Comparison of ENCODE assay signal across 8 mouse cellular contexts in genomic region chr7:129307042-129307825, GRCm38 (mm10). TPM values are rescaled to one million over a fixed set of nuclear protein-coding genes. Genes with fewer than 3 reads are reported as not detected.
DNase-seq lines count a peak whose midpoint lies in the region; ATAC-seq and TF ChIP-seq lines count a peak whose summit lies in the region.

No protein-coding gene starts in this region.

- H3K27me3 ChIP-seq in heart, embryonic 11.5 days (ENCODE audit: control insufficient read depth, insufficient read depth, low read length): no peaks in the 10 kb centered on the region
- H3K27me3 ChIP-seq in embryonic facial prominence, embryonic 14.5 days (replicated peaks; ENCODE audit: control insufficient read depth, insufficient read depth, low read length): no peaks in the 10 kb centered on the region
- no peaks in the 10 kb centered on the region for H3K27me3 ChIP-seq in intestine, postnatal 0 days (replicated peaks; ENCODE audit: control insufficient read depth, insufficient read depth, low read length)

- no peak for ATAC-seq in heart, embryonic 11.5 days (replicated peaks; ENCODE audit: insufficient number of reproducible peaks, low FRiP score, low TSS enrichment)
- peak; percentile 22; the same call in 1 of the 2 replicates for ATAC-seq in embryonic facial prominence, embryonic 14.5 days (ENCODE audit: low read depth)
- ATAC-seq in intestine, postnatal 0 days: peak; percentile 38; the same call in 1 of the 2 replicates

- intact Hi-C loops in heart, postnatal 25 days (cut with DNase I): loop anchor here (5.0 kb wide), 1 partner anchor 445 kb away; no protein-coding TSS in a partner anchor

- DNase-seq in heart, postnatal 25 days (ENCODE audit: low spot score): no peak
- DNase-seq in R1 (ENCODE audit: low read depth, low spot score): peak; percentile 66
- peak; percentile 12 for DNase-seq in embryonic facial prominence, embryonic 14.5 days (ENCODE audit: low spot score)
- peak; percentile 70 for DNase-seq in retina, embryonic 14.5 days (ENCODE audit: low spot score)
- no peak for DNase-seq in layer of hippocampus, adult 9-10 months (ENCODE audit: low spot score)
- DNase-seq in ovary, postnatal 10 days (ENCODE audit: low spot score): no peak

- TF ChIP-seq CTCF in intestine, postnatal 0 days (IDR thresholded peaks at IDR 0.05; ENCODE audit: low read depth): peak; percentile 84

- H3K4me2 ChIP-seq in heart, embryonic 11.5 days: no peak overlapping the region; the same call in 1 of the 2 replicates
- no peak overlapping the region for H3K4me2 ChIP-seq in embryonic facial prominence, embryonic 14.5 days (ENCODE audit: low read depth, low read length)
- H3K4me2 ChIP-seq in intestine, postnatal 0 days (replicated peaks; ENCODE audit: low read depth): peak overlapping the region; percentile 30

- H3K4me3 ChIP-seq in heart, embryonic 11.5 days (ENCODE audit: low read depth, low read length): no peak overlapping the region
- no peak overlapping the region for H3K4me3 ChIP-seq in embryonic facial prominence, embryonic 14.5 days (ENCODE audit: low read depth, low read length)
- H3K4me3 ChIP-seq in intestine, postnatal 0 days (ENCODE audit: low read depth, low read length): no peak overlapping the region

- 0 out of 2 replicates have a peak, but pooled peaks cover 5% of the 10 kb centered on the region for H3K4me1 ChIP-seq in heart, embryonic 11.5 days (ENCODE audit: control insufficient read depth, insufficient read depth, low read length)
- H3K4me1 ChIP-seq in embryonic facial prominence, embryonic 14.5 days (ENCODE audit: control insufficient read depth, insufficient read depth, low read length): 0 out of 2 replicates have a peak, but pooled peaks cover 7% of the 10 kb centered on the region
- H3K4me1 ChIP-seq in intestine, postnatal 0 days (replicated peaks; ENCODE audit: control insufficient read depth, insufficient read depth, low read length): no peaks in the 10 kb centered on the region

- H3K36me3 ChIP-seq in heart, embryonic 11.5 days (ENCODE audit: control insufficient read depth, insufficient read depth, low read length): no peaks in the 10 kb centered on the region
- H3K36me3 ChIP-seq in embryonic facial prominence, embryonic 14.5 days (ENCODE audit: control insufficient read depth, insufficient read depth, low read length): no peaks in the 10 kb centered on the region
- H3K36me3 ChIP-seq in intestine, postnatal 0 days (ENCODE audit: control insufficient read depth, insufficient read depth): no peaks in the 10 kb centered on the region

- H3K27ac ChIP-seq in heart, embryonic 11.5 days (ENCODE audit: low read depth, low read length): peak overlapping the region; percentile 15; the same call in 1 of the 2 replicates
- H3K27ac ChIP-seq in embryonic facial prominence, embryonic 14.5 days (replicated peaks; ENCODE audit: low read depth, low read length): no peak overlapping the region
- H3K27ac ChIP-seq in intestine, postnatal 0 days (ENCODE audit: low read depth, low read length): no peak overlapping the region

- no peak overlapping the region for H3K9ac ChIP-seq in heart, embryonic 11.5 days (ENCODE audit: low read depth, low read length)
- H3K9ac ChIP-seq in embryonic facial prominence, embryonic 14.5 days (ENCODE audit: low read depth, low read length): no peak overlapping the region
- H3K9ac ChIP-seq in intestine, postnatal 0 days (ENCODE audit: low read depth, low read length): no peak overlapping the region

- no peaks in the 10 kb centered on the region for H3K9me3 ChIP-seq in heart, embryonic 11.5 days (replicated peaks; ENCODE audit: control insufficient read depth, low read length)
- no peaks in the 10 kb centered on the region for H3K9me3 ChIP-seq in embryonic facial prominence, embryonic 14.5 days (ENCODE audit: control insufficient read depth, low read length)
- no peaks in the 10 kb centered on the region for H3K9me3 ChIP-seq in intestine, postnatal 0 days (ENCODE audit: control insufficient read depth)

- 26% methylated on average over 13 of the region's 13 CpGs for WGBS in heart, embryonic 11.5 days (ENCODE audit: insufficient replicate concordance)
- WGBS in embryonic facial prominence, embryonic 14.5 days: 21% methylated on average over 13 of the region's 13 CpGs
- 33% methylated on average over 13 of the region's 13 CpGs for WGBS in intestine, postnatal 0 days

RNA-seq across cellular contexts. Expression of gene Plpp4, which starts 50.4 kb away (rescaled TPM):
- polyA plus RNA-seq in heart, embryonic 11.5 days (2014; fragmentation: Nextera tagmentation; extraction: Ambion mirVana): 0.21 and 0.46 TPM in 2 replicates
- not detected for total RNA-seq in heart, postnatal 25 days (2021)
- 0.71 and 0.93 TPM in 2 replicates for polyA plus RNA-seq in embryonic facial prominence, embryonic 14.5 days (2014; fragmentation: Nextera tagmentation; extraction: Ambion mirVana)
- polyA plus RNA-seq in intestine, postnatal 0 days (2015; fragmentation: Nextera tagmentation; extraction: Ambion mirVana): 0.18 and 0.21 TPM in 2 replicates

Comparison
In these comparisons a context has a peak if more than half of its experiments do, and no peak if none do; other contexts are left out.
1. DNase-seq: peak in R1 (single experiment), embryonic facial prominence, embryonic 14.5 days (single experiment) and retina, embryonic 14.5 days (single experiment); none in heart, postnatal 25 days (single experiment), layer of hippocampus, adult 9-10 months (single experiment) and ovary, postnatal 10 days (single experiment).